Mouse (Mus musculus): Measurements from ENCODE around the gene Nlgn3.

DNA sequence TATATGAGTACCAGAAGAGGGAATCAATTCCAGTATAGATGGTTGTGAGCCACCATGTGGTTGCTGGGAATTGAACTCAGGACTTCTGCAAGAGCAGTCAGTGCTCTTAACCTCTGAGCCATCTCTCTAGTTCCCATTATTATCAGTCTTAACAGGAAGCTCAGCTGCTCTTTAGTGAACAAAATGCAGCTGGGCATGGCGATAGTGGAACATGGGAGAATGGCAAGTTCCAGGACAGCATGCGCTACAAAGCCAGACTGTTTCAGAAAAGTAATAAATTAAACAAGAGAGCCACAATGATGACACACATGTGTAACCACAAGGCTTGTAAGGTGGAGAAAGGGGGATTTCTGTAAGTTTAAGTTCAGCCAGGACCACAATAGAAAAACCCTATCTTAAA, 46.5 kb downstream of the Nlgn3 start:
- TF ChIP-seq CTCF (IDR thresholded peaks at IDR 0.05; ENCODE audit: low read depth): no peak
- TF ChIP-seq EP300 (IDR thresholded peaks at IDR 0.05; ENCODE audit: low read depth): no peak

All from heart, postnatal 0 days (tissue).